In the genomic region with DNA sequence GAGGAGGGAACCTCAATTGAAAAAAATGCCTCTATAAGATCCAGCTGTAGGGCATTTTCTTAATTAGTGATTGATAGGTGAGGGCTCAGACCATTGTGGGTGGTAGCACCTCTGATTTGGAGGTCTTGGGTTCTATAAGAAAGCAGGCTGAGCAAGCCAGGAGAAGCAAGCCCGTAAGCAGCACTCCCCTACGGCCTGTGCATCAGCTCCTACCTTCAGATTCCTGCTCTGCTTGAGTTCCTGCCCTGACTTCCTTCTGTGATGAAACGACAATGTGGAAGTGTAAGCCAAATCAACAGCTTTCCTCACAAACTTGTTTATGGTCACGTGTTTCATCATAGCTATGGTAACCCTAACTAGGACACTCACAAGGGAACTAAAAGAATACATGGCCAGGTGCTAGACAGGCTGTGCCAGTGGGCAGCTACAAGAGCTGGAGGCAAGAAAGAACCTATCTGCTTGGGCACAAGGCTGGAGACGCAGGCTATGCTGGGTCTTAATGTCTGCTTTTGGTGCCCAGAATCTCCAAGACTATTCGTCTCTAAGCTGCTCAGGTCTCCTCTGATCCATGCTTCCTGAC, we compare ENCODE assay signal across 20 mouse cellular contexts. TPM values are rescaled to one million over a fixed set of nuclear protein-coding genes. Genes with fewer than 3 reads are reported as not detected.
A peak's percentile ranks its signal among the peaks of the same experiment; 100 is the strongest.
DNase-seq lines count a peak whose midpoint lies in the region; ATAC-seq lines count a peak whose summit lies in the region.
"Had no signal": no experiment of that assay in that cellular context is flagged by ENCODE, and none has a peak within 500 bp of the region (broad histone marks: within the 10 kb centered on the region; RNA-seq: fewer than 3 reads in every experiment).

No protein-coding gene starts in this region.

- WGBS in heart, embryonic 12.5 days = 67% methylated on average over 6 of the region's 6 CpGs
- 72% methylated on average over 6 of the region's 6 CpGs for WGBS in lung, embryonic 16.5 days
- 69% methylated on average over 6 of the region's 6 CpGs for WGBS in stomach, embryonic 14.5 days
- WGBS in midbrain, embryonic 15.5 days = 83% methylated on average over 6 of the region's 6 CpGs

- no peaks in the 10 kb centered on the region for H3K36me3 ChIP-seq in heart, embryonic 12.5 days
- no peaks in the 10 kb centered on the region for H3K36me3 ChIP-seq in lung, embryonic 16.5 days (ENCODE audit: control insufficient read depth, insufficient read depth, low read length)
- H3K36me3 ChIP-seq in stomach, embryonic 14.5 days (ENCODE audit: control insufficient read depth, insufficient read depth, low read length) = no peaks in the 10 kb centered on the region
- no peaks in the 10 kb centered on the region for H3K36me3 ChIP-seq in midbrain, embryonic 15.5 days (replicated peaks)
- H3K36me3 ChIP-seq: G1E; limb, embryonic 12.5 days; midbrain, embryonic 10.5 days had no signal

- H3K27me3 ChIP-seq in heart, embryonic 12.5 days (replicated peaks) = no peaks in the 10 kb centered on the region
- H3K27me3 ChIP-seq in lung, embryonic 16.5 days (ENCODE audit: control insufficient read depth, insufficient read depth, low read depth, low read length) = no peaks in the 10 kb centered on the region
- H3K27me3 ChIP-seq in stomach, embryonic 14.5 days (ENCODE audit: control insufficient read depth, insufficient read depth, low read length) = no peaks in the 10 kb centered on the region
- H3K27me3 ChIP-seq in midbrain, embryonic 15.5 days (replicated peaks) = no peaks in the 10 kb centered on the region
- H3K27me3 ChIP-seq: limb, embryonic 12.5 days had no signal

- intact Hi-C loops in heart, postnatal 25 days (cut with DNase I) = no loop called here

- DNase-seq in heart, postnatal 25 days (ENCODE audit: low spot score) = no peak
- DNase-seq in lung, adult 18-20 months = no peak
- DNase-seq: adrenal gland, adult 8-10 months; cerebellum, postnatal 10 days; gastrocnemius, postnatal 10 days; heart, postnatal 10 days; kidney, adult 9 months; lung, embryonic 14.5 days; right cerebral cortex, adult 18-20 months had no signal

- no peak overlapping the region for H3K9ac ChIP-seq in heart, embryonic 12.5 days
- H3K9ac ChIP-seq in lung, embryonic 16.5 days (ENCODE audit: low read length) = no peak overlapping the region
- H3K9ac ChIP-seq in stomach, embryonic 14.5 days (replicated peaks; ENCODE audit: low read depth, low read length) = no peak overlapping the region
- no peak overlapping the region for H3K9ac ChIP-seq in midbrain, embryonic 15.5 days
- H3K9ac ChIP-seq: limb, embryonic 12.5 days; lung, embryonic 14.5 days had no signal

- no peaks in the 10 kb centered on the region for H3K9me3 ChIP-seq in heart, embryonic 12.5 days (replicated peaks)
- no peaks in the 10 kb centered on the region for H3K9me3 ChIP-seq in lung, embryonic 16.5 days (ENCODE audit: control insufficient read depth, low read length)
- H3K9me3 ChIP-seq in stomach, embryonic 14.5 days (ENCODE audit: control insufficient read depth, low read depth, low read length) = no peaks in the 10 kb centered on the region
- no peaks in the 10 kb centered on the region for H3K9me3 ChIP-seq in midbrain, embryonic 15.5 days
- H3K9me3 ChIP-seq: G1E; limb, embryonic 12.5 days; midbrain, embryonic 10.5 days had no signal

- ATAC-seq in heart, embryonic 12.5 days (ENCODE audit: insufficient number of reproducible peaks, low FRiP score) = no peak
- ATAC-seq in lung, embryonic 16.5 days (ENCODE audit: low read depth) = 0 out of 2 replicates have a peak, but pooled peaks have one; percentile 10
- peak; percentile 91 for ATAC-seq in granulocyte monocyte progenitor cell, adult 5-6 weeks (replicated peaks; ENCODE audit: poor library complexity, severe bottlenecking)
- ATAC-seq in stomach, embryonic 14.5 days (ENCODE audit: insufficient number of reproducible peaks, insufficient read depth, low FRiP score, low read depth) = no peak
- no peak for ATAC-seq in midbrain, embryonic 15.5 days (replicated peaks)
- ATAC-seq: hindbrain, embryonic 16.5 days had no signal

- H3K4me2 ChIP-seq in heart, embryonic 12.5 days = no peak overlapping the region
- H3K4me2 ChIP-seq in lung, embryonic 16.5 days (ENCODE audit: low read depth, low read length) = no peak overlapping the region
- H3K4me2 ChIP-seq in stomach, embryonic 14.5 days (replicated peaks; ENCODE audit: low read depth, low read length) = no peak overlapping the region
- no peak overlapping the region for H3K4me2 ChIP-seq in midbrain, embryonic 15.5 days
- H3K4me2 ChIP-seq: limb, embryonic 12.5 days; lung, embryonic 14.5 days had no signal

- peaks cover 16% of the 10 kb centered on the region for H3K4me1 ChIP-seq in heart, embryonic 12.5 days (replicated peaks)
- peaks cover under 1% of the 10 kb centered on the region for H3K4me1 ChIP-seq in lung, embryonic 16.5 days (replicated peaks; ENCODE audit: control insufficient read depth, insufficient read depth, low read length)
- H3K4me1 ChIP-seq in stomach, embryonic 14.5 days (ENCODE audit: control insufficient read depth, insufficient read depth, low read length) = peaks cover 12% of the 10 kb centered on the region
- H3K4me1 ChIP-seq in midbrain, embryonic 15.5 days = no peaks in the 10 kb centered on the region

- H3K4me3 ChIP-seq in heart, embryonic 12.5 days = no peak overlapping the region
- no peak overlapping the region for H3K4me3 ChIP-seq in lung, embryonic 16.5 days (ENCODE audit: low read length)
- H3K4me3 ChIP-seq in stomach, embryonic 14.5 days (ENCODE audit: low read depth, low read length) = no peak overlapping the region
- no peak overlapping the region for H3K4me3 ChIP-seq in midbrain, embryonic 15.5 days
- H3K4me3 ChIP-seq: limb, embryonic 12.5 days; midbrain, embryonic 10.5 days had no signal

- peak overlapping the region; percentile 28 for H3K27ac ChIP-seq in heart, embryonic 12.5 days (ENCODE audit: poor library complexity, severe bottlenecking)
- no peak overlapping the region for H3K27ac ChIP-seq in lung, embryonic 16.5 days (ENCODE audit: low read length)
- peak overlapping the region; percentile 29; the same call in 1 of the 2 replicates for H3K27ac ChIP-seq in stomach, embryonic 14.5 days (ENCODE audit: low read length)
- no peak overlapping the region for H3K27ac ChIP-seq in midbrain, embryonic 15.5 days
- H3K27ac ChIP-seq: limb, embryonic 12.5 days; midbrain, embryonic 10.5 days had no signal

RNA-seq across cellular contexts. Expression of a gene that starts 7.5 kb away (rescaled TPM):
- polyA plus RNA-seq in heart, embryonic 12.5 days (2016; fragmentation: Nextera tagmentation; extraction: Ambion mirVana) = 50.6 and 53.5 TPM in 2 replicates
- 1 to 10 TPM; 4.4 to 7.1 TPM for total RNA-seq in heart, postnatal 25 days (2021)
- polyA plus RNA-seq in lung, embryonic 16.5 days (2015; fragmentation: Nextera tagmentation; extraction: Ambion mirVana) = 17.6 and 61.1 TPM in 2 replicates
- total RNA-seq in granulocyte monocyte progenitor cell, adult 5-6 weeks (2014; fragmentation: Nextera tagmentation) = 5.6 and 6.0 TPM in 2 replicates
- total RNA-seq in granulocyte monocyte progenitor cell, adult 5-6 weeks (2017) = 3.0 and 8.1 TPM in 2 replicates
- 4.6 and 5.8 TPM in 2 replicates for polyA plus RNA-seq in stomach, embryonic 14.5 days (2014; fragmentation: Nextera tagmentation; extraction: Ambion mirVana)
- 0.25 and 0.74 TPM in 2 replicates for polyA plus RNA-seq in midbrain, embryonic 15.5 days (2015; fragmentation: Nextera tagmentation; extraction: Ambion mirVana)

RNA-seq across cellular contexts. Expression of a gene that starts 11.5 kb away (rescaled TPM):
- polyA plus RNA-seq in heart, embryonic 12.5 days (2016; fragmentation: Nextera tagmentation; extraction: Ambion mirVana) = 33.4 and 38.4 TPM in 2 replicates
- total RNA-seq in heart, postnatal 25 days (2021) = 10 to 100 TPM; 43.7 to 48.1 TPM
- polyA plus RNA-seq in lung, embryonic 16.5 days (2015; fragmentation: Nextera tagmentation; extraction: Ambion mirVana) = 110 and 118 TPM in 2 replicates
- total RNA-seq in granulocyte monocyte progenitor cell, adult 5-6 weeks (2014; fragmentation: Nextera tagmentation) = 41.4 and 58.5 TPM in 2 replicates
- 50.3 and 51.9 TPM in 2 replicates for total RNA-seq in granulocyte monocyte progenitor cell, adult 5-6 weeks (2017)
- 194 and 211 TPM in 2 replicates for polyA plus RNA-seq in stomach, embryonic 14.5 days (2014; fragmentation: Nextera tagmentation; extraction: Ambion mirVana)
- polyA plus RNA-seq in midbrain, embryonic 15.5 days (2015; fragmentation: Nextera tagmentation; extraction: Ambion mirVana) = 3.7 and 5.4 TPM in 2 replicates

RNA-seq across cellular contexts. Expression of a gene that starts 14.5 kb away (rescaled TPM):
- 0.28 and 0.57 TPM in 2 replicates for polyA plus RNA-seq in heart, embryonic 12.5 days (2016; fragmentation: Nextera tagmentation; extraction: Ambion mirVana)
- not detected for total RNA-seq in heart, postnatal 25 days (2021)
- polyA plus RNA-seq in lung, embryonic 16.5 days (2015; fragmentation: Nextera tagmentation; extraction: Ambion mirVana) = 0.48 and 1.2 TPM in 2 replicates
- total RNA-seq in granulocyte monocyte progenitor cell, adult 5-6 weeks (2014; fragmentation: Nextera tagmentation) = not detected in 2 replicates
- total RNA-seq in granulocyte monocyte progenitor cell, adult 5-6 weeks (2017) = not detected in 2 replicates
- 4.8 and 6.6 TPM in 2 replicates for polyA plus RNA-seq in stomach, embryonic 14.5 days (2014; fragmentation: Nextera tagmentation; extraction: Ambion mirVana)
- not detected in 2 replicates for polyA plus RNA-seq in midbrain, embryonic 15.5 days (2015; fragmentation: Nextera tagmentation; extraction: Ambion mirVana)
- total RNA-seq: heart, postnatal 10 days; left cerebral cortex, adult 8-10 months had no signal
- polyA plus RNA-seq: embryonic facial prominence, embryonic 11.5 days; G1E; hindbrain, embryonic 16.5 days; lung, embryonic 14.5 days; midbrain, embryonic 10.5 days had no signal

RNA-seq across cellular contexts. Expression of a gene that starts 49.5 kb away (rescaled TPM):
- 6.4 and 9.3 TPM in 2 replicates for polyA plus RNA-seq in heart, embryonic 12.5 days (2016; fragmentation: Nextera tagmentation; extraction: Ambion mirVana)
- 1 to 10 TPM in 1 of 2 experiments, not detected in 1; 2.0 TPM for total RNA-seq in heart, postnatal 25 days (2021)
- polyA plus RNA-seq in lung, embryonic 16.5 days (2015; fragmentation: Nextera tagmentation; extraction: Ambion mirVana) = 17.9 and 50.7 TPM in 2 replicates
- not detected in 2 replicates for total RNA-seq in granulocyte monocyte progenitor cell, adult 5-6 weeks (2014; fragmentation: Nextera tagmentation)
- not detected in 2 replicates for total RNA-seq in granulocyte monocyte progenitor cell, adult 5-6 weeks (2017)
- 2.2 and 2.6 TPM in 2 replicates for polyA plus RNA-seq in stomach, embryonic 14.5 days (2014; fragmentation: Nextera tagmentation; extraction: Ambion mirVana)
- 1.6 TPM in 2 replicates for polyA plus RNA-seq in midbrain, embryonic 15.5 days (2015; fragmentation: Nextera tagmentation; extraction: Ambion mirVana)
- total RNA-seq: G1E had no signal
- polyA plus RNA-seq: G1E had no signal

Comparison
In these comparisons a context has a peak if more than half of its experiments do, and no peak if none do; other contexts are left out.
1. ATAC-seq: peak in lung, embryonic 16.5 days (single experiment) and granulocyte monocyte progenitor cell, adult 5-6 weeks (single experiment); none in heart, embryonic 12.5 days (single experiment), stomach, embryonic 14.5 days (single experiment) and midbrain, embryonic 15.5 days (single experiment).
2. H3K27ac ChIP-seq: peak in heart, embryonic 12.5 days (single experiment) and stomach, embryonic 14.5 days (single experiment); none in lung, embryonic 16.5 days (single experiment) and midbrain, embryonic 15.5 days (single experiment).